Mouse (Mus musculus) liver, adult 2 months (tissue): ENCODE results near the gene Esp36.
"Not testable (repeated sequence)": the region's sequence is repeated elsewhere in the genome, so short reads cannot be mapped to it uniquely, and the experiment has no call there.

ENCODE experiments used
- CTCF ChIP-seq: fragments of 200-500 bp; IDR thresholded peaks from 2 replicates; pipeline ENCODE4 v1.5.1; 2011; ENCODE audit warnings: low read depth, low read length, control low read depth
- POLR2A ChIP-seq: fragments of 200-500 bp; IDR thresholded peaks from 2 replicates; pipeline ENCODE4 v1.6.1; 2011; ENCODE audit warnings: low read length, control low read depth; ENCODE audit not compliant: insufficient read depth; ENCODE audit errors: extremely low read depth

DNA sequence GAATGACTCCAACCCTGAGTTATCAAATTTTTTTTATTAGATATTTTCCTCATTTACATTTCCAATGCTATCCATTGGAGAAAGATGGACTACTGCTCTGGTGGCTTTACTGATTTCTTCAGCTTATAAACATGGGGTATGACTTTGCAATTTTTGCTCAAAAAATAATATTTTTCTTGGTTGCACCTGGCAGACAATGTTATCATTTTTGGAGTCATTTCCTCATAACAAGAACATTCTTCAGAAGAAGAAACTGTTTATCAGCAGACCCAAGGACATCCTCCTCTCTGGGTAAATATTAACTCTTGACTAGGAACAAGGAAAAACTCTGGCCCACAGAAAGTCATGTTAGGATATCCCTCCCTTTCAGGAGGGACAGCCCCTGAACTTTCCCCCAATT lies 36.2 kb upstream of the Esp36 start:
- TF ChIP-seq CTCF, POLR2A: not testable (repeated sequence)
